Mouse (Mus musculus) cerebral cortex, adult 2 months (tissue): ENCODE data around the gene Hnrnpll.

ENCODE experiments used
- WGBS: fragments of 180-500 bp; shearing (Covaris S2); methylation state at CpG from one replicate; pipeline ENCODE4 v1.1.7; 2018; 5-methylcytosine and 5-hydroxymethylcytosine counted together

The Hnrnpll gene

DNA sequence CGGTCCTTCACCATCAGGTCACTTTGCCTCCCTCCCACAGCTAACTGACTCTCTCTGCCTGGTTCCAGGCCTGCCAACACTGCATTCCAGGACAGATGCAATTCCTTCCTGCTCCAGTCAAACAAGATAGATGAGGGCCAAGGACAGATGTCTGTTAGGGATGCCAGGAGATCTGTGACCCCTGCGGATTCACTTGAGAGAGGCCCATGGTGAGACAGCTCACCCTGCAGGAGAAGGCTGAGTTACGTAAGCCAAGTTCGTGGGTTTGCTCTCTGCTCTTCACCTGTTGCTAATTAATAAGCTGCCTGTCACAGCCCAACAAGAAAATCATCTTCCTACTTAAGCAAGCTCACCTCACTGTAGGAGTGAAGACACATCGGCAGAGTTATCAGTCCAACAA, 63.1 kb downstream of the Hnrnpll start:
- WGBS: 91% methylated on average over 5 of the region's 5 CpGs

GRCm38 (mm10) chr17:79995091-79995691, 66.9 kb downstream of the Hnrnpll start:
- 89% methylated on average over 3 of the region's 3 CpGs for WGBS

DNA sequence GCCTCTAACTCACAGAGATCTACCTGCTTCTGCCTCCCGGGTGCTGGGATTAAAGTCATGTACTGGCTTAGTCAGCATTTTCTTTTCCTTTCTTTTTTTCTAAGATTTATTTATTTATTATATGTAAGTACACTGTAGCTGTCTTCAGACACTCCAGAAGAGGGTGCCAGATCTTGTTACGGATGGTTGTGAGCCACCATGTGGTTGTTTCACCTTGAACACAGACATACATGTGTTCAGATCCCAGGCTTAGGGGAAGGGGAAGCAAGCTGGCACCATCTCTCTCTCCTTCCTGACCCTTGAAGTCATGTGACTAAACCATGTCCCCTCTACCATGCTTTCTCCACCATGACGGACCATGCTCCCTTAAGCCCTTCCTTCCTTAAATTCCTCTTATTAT, 70.0 kb downstream of the Hnrnpll start:
- 83% methylated on average over 3 of the region's 3 CpGs for whole genome bisulfite sequencing

DNA sequence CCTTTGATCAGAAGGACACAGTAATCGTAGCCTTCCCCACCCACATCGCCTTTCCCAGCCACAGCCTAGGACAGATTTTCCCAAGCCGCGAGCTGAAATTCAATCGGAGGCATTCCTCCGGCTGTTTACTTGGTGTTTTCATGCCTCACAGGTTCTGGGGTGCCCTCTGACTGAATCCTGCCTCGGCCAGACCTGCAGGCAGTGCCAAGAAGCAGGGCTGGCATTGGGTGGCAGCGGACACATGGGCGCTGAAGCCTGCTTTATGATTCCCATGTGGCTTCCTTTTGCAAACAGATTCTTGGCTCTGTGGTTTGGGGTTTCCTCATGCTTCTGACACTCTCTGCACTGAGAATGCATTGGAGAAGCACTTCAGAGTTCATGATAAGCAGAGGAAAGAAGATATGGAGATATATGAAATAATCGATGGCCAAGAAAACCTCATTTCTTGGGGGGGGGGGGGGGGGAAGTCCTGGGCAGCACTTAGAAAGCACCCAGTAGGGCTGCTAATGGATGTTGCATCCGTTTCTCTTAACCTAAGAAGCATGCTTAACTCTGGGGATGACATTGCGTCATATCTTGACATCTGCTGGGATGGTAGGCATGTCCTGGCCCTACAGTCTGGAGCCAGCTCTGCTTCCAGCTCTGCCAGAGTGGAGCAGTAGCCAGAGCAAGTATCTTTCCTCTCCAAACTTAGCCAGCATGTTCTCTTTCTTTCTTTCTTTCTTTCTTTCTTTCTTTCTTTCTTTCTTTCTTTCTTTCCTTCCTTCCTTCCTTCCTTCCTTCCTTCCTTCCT, 70.8 kb downstream of the Hnrnpll start:
- WGBS: 67% methylated on average over 12 of the region's 12 CpGs

GRCm38 (mm10) chr17:79990161-79990560, 72.0 kb downstream of the Hnrnpll start:
- WGBS: 86% methylated on average over 7 of the region's 7 CpGs

GRCm38 (mm10) chr17:79984450-79984849, 77.7 kb downstream of the Hnrnpll start:
- 92% methylated on average over 7 of the region's 7 CpGs for WGBS

GRCm38 (mm10) chr17:79982955-79983529, 79.1 kb downstream of the Hnrnpll start:
- 91% methylated on average over 8 of the region's 8 CpGs for WGBS

DNA sequence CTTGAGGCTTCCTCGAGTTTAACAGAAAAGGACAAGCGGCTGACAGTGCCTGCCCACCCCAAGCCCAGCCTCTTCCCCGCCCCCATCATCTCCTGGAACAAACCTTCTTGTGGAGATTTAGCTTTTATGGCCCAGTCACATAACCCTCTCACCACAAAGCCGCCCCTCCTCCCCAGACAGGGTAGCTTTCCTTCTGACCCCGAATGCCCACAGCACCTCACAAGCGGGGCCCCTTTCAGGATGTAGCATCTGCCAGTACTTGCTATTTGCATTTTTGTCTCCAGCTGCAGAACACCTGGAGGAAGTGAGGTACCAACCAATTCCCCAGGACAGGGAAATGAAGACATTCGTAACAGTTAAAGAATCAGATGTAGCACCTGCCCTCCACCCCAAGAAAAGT, 79.6 kb downstream of the Hnrnpll start:
- 70% methylated on average over 7 of the region's 7 CpGs for WGBS

DNA sequence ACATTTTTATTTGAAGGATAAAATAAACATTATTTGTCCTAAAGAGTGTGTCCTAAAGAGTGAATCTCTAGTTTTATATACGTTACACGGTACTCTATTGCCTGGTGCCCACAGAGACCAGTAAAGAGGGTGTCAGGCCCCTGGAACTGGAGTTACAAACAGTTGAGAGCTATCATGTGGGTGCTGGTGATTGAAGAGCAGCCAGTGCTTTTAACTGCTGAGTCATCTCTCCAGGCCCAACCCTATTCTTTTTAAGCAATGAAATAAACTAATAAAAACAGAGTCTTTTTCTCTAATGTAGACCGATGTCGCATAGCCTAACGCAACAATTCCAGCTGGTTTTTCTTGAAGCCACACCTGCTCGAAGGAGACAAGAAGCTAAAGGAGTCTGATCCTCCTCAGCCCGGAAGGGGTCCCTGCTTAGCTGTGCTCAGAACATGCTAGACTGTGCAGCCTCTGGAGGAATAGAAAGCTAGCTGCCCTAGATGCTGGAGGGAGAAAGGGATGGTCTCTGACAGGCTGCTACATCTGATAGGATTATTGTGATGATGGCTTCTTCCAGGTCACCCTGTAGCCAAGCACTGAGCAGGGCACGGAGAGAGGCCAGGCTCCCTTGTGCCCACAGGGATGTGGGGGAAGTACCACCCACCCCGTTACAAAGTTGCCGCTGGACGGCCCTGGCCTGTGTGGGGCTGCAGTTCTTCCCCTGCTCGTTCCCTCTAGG, 80.2 kb downstream of the Hnrnpll start:
- WGBS: 76% methylated on average over 12 of the region's 12 CpGs

GRCm38 (mm10) chr17:79981348-79981747, 80.8 kb downstream of the Hnrnpll start:
- WGBS: 68% methylated on average over 6 of the region's 6 CpGs

- WGBS: 76% methylated on average over 10 of the region's 10 CpGs
Observed at GRCm38 (mm10) chr17:79980421-79981120, 81.6 kb downstream of the Hnrnpll start.
